Mouse (Mus musculus): ENCODE results near the gene Ndel1.

DNA sequence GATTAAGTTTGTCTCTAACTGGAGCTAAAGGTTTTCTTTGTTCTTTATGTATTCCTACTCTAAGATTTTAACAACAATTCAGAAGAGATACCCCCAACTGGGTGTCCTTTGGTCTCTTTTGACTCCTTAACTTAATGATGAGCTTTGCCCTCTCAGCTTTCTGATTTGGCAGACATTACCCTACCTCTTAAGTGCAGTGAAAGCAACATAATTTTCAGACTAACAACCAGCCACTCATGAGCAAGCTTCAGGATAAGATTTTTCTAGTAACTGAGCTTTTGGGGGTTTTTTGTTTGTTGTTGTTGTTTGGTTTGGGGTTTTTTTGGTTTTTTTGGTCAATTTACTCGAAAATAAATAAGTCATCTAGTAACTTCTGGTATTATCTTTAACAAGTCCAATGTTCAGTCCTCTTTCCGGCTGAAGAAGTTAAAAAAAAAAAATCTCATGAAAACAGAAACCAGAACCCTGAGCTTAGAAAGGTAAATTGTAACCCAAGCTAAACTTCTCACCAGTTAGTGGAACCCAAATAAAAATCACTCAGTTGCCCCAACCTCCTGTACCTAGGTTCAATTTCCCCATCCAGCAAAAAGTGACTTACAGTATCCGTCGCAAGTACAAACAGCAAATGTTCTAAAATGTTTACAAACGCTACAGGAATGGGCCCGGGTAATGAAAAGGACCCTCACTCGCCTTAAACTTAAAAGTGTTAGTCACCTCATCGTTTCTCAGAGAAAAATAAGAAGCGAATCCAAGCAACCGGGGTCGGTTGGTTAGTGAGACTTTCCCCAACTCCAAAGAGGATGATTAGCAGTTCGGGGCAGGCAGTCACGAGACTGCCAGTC is 19.8 kb downstream of the Ndel1 start:
- TF ChIP-seq CTCF (IDR thresholded peaks at IDR 0.05; ENCODE audit: low read depth, low read length) (no peak), POLR2AphosphoS5 (IDR thresholded peaks at IDR 0.05; ENCODE audit: insufficient replicate concordance, low read depth, low read length) (no peak), GATA1 (IDR thresholded peaks at IDR 0.05; ENCODE audit: borderline replicate concordance, low read length) (no peak), TAL1 (conservative IDR thresholded peaks at IDR 0.05; ENCODE audit: low read depth, low read length) (no peak), GATA2 (IDR thresholded peaks at IDR 0.05; ENCODE audit: borderline replicate concordance, low read depth, low read length) (no peak)
